Mouse (Mus musculus) liver, postnatal 0 days (tissue): Measurements from ENCODE around the gene Rho.

ENCODE experiments used
- CTCF ChIP-seq: sonication (generic); IDR thresholded peaks from 2 replicates; pipeline ENCODE4 v1.5.1; 2016; ENCODE audit warnings: antibody characterized with exemption, low read depth
- EP300 ChIP-seq: IDR thresholded peaks from 2 replicates; pipeline ENCODE4 v1.6.1; 2016; ENCODE audit warnings: antibody characterized with exemption, low read depth, mild to moderate bottlenecking

DNA sequence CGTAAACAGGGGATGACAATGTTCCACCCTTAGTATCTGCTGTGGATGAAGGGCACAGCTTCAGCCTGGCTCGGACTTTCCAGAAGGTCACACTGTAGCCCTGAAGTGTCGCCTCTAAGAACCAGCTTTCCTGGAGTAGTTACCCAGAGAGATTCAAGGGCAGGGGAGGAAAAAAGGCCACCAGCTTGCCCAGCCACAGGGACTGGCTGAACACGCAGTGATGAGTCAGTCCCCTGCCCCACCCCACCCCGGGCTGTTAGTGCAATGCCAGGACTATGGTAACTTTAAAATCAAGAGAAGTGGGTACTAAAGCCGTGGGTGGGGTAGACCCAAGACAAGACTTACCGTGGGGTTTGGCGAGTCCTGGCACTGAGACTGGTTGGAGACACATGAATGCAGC is 44.1 kb downstream of the Rho start:
- no peak for TF ChIP-seq CTCF
- TF ChIP-seq EP300 = no peak
